Mouse (Mus musculus): ENCODE data around the gene Sult2b1. TPM values are rescaled to one million over a fixed set of nuclear protein-coding genes. Genes with fewer than 3 reads are reported as not detected.

The Sult2b1 gene
- polyA plus RNA-seq, 1 experiment from 2014 or later: 0.72 TPM

DNA sequence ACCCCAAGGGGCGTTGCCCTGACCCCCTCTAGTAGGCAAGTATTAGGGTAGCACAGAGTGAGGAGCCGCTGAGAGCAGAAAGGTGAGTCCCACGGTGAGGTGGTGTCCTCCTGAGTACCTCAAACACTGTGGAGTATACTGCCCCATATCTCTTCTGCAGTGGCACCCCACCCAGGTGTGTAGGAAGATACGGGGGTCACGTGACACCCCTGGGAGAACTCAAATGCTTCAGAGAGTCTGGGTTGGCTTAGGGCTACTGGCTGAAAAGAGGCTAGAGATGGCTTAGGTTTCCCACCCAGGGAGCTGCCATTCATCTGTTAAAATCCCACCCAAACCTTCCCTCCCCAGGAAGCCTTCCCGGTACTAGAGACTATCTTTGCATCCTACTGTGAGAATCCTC is 12.5 kb upstream of the Sult2b1 start:
- peaks cover 12% of the 10 kb centered on the region for H3K4me1 ChIP-seq (ENCODE audit: control insufficient read depth, insufficient read depth, low read length)
- ATAC-seq (replicated peaks; ENCODE audit: extremely low read depth, insufficient read depth, low FRiP score): no peak
- no peak overlapping the region for H3K4me2 ChIP-seq (ENCODE audit: low read depth, low read length)
- H3K9ac ChIP-seq (ENCODE audit: low read length): no peak overlapping the region
- peaks cover 61% of the 10 kb centered on the region for H3K27me3 ChIP-seq (ENCODE audit: control insufficient read depth, insufficient read depth, low read length)
- no peak overlapping the region for H3K4me3 ChIP-seq (ENCODE audit: low read length)
- H3K27ac ChIP-seq (ENCODE audit: low read length): no peak overlapping the region
- 46% methylated on average over 6 of the region's 6 CpGs for WGBS
- no peaks in the 10 kb centered on the region for H3K36me3 ChIP-seq (ENCODE audit: control insufficient read depth, insufficient read depth)
- no peaks in the 10 kb centered on the region for H3K9me3 ChIP-seq (replicated peaks; ENCODE audit: control insufficient read depth, low read length)

DNA sequence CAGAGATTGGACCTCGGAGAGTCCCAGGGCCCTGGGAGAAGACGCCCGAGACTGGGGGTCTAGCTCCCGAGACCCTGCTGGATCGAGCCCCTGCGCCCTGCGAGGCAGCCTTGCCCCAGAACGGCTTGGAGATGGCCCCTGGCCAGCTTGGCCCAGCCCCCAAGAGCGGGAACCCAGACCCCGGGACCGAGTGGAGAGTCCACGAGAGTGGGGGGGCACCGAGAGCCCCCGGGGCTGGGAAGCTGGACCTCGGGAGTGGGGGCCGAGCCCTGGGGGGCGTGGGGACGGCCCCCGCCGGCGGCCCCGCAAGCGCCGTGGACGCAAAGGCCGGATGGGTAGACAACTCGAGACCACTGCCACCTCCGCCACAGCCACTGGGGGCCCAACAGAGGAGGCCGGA is 10.5 kb upstream of the Sult2b1 start:
- ATAC-seq (replicated peaks; ENCODE audit: extremely low read depth, insufficient read depth, low FRiP score): no peak
- 86% methylated on average over 29 of the region's 29 CpGs for WGBS
- no peak overlapping the region for H3K4me3 ChIP-seq (ENCODE audit: low read length)

GRCm38 (mm10) chr7:45793969-45794585 is 9.6 kb upstream of the Sult2b1 start:
- Histone ChIP-seq H3K27ac (ENCODE audit: low read length) (no peak overlapping the region), H3K27me3 (ENCODE audit: control insufficient read depth, insufficient read depth, low read length) (peaks cover 48% of the 10 kb centered on the region), H3K4me2 (ENCODE audit: low read depth, low read length) (no peak overlapping the region), H3K36me3 (ENCODE audit: control insufficient read depth, insufficient read depth) (no peaks in the 10 kb centered on the region), H3K4me3 (ENCODE audit: low read length) (no peak overlapping the region), H3K4me1 (ENCODE audit: control insufficient read depth, insufficient read depth, low read length) (peaks cover 6% of the 10 kb centered on the region), H3K9me3 (replicated peaks; ENCODE audit: control insufficient read depth, low read length) (no peaks in the 10 kb centered on the region), H3K9ac (ENCODE audit: low read length) (no peak overlapping the region)
- 73% methylated on average over 42 of the region's 44 CpGs for WGBS
- no peak for ATAC-seq (replicated peaks; ENCODE audit: extremely low read depth, insufficient read depth, low FRiP score)

More for the DNA sequence above, 10.5 kb upstream of the Sult2b1 start:
- Histone ChIP-seq H3K9me3 (replicated peaks; ENCODE audit: control insufficient read depth, low read length) (no peaks in the 10 kb centered on the region), H3K4me1 (ENCODE audit: control insufficient read depth, insufficient read depth, low read length) (peaks cover 6% of the 10 kb centered on the region), H3K9ac (ENCODE audit: low read length) (no peak overlapping the region), H3K27ac (ENCODE audit: low read length) (no peak overlapping the region), H3K27me3 (ENCODE audit: control insufficient read depth, insufficient read depth, low read length) (peaks cover 56% of the 10 kb centered on the region), H3K36me3 (ENCODE audit: control insufficient read depth, insufficient read depth) (no peaks in the 10 kb centered on the region), H3K4me2 (ENCODE audit: low read depth, low read length) (no peak overlapping the region)

DNA sequence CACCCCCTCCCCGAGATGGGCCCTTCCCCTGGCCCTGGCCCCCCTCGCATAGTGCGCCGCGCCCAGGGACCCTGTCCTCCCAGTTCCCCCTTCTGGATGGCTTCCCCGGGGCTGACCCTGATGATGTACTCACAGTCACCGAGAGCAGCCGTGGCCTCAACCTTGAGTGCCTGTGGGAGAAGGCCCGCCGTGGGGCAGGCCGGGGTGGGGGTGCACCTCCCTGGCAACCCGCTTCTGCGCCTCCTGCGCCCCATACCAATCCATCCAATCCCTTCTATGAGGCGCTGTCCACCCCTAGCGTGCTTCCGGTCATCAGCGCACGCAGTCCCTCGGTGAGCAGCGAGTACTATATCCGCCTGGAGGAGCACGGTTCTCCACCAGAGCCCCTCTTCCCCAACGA is 8.8 kb upstream of the Sult2b1 start:
- no peak overlapping the region for H3K4me2 ChIP-seq (ENCODE audit: low read depth, low read length)
- no peak overlapping the region for H3K9ac ChIP-seq (ENCODE audit: low read length)
- no peaks in the 10 kb centered on the region for H3K9me3 ChIP-seq (replicated peaks; ENCODE audit: control insufficient read depth, low read length)
- no peak overlapping the region for H3K27ac ChIP-seq (ENCODE audit: low read length)
- peaks cover 6% of the 10 kb centered on the region for H3K4me1 ChIP-seq (ENCODE audit: control insufficient read depth, insufficient read depth, low read length)
- no peak for ATAC-seq (replicated peaks; ENCODE audit: extremely low read depth, insufficient read depth, low FRiP score)
- 65% methylated on average over 24 of the region's 24 CpGs for WGBS
- peaks cover 40% of the 10 kb centered on the region for H3K27me3 ChIP-seq (ENCODE audit: control insufficient read depth, insufficient read depth, low read length)
- H3K4me3 ChIP-seq (ENCODE audit: low read length): no peak overlapping the region
- H3K36me3 ChIP-seq (ENCODE audit: control insufficient read depth, insufficient read depth): no peaks in the 10 kb centered on the region

DNA sequence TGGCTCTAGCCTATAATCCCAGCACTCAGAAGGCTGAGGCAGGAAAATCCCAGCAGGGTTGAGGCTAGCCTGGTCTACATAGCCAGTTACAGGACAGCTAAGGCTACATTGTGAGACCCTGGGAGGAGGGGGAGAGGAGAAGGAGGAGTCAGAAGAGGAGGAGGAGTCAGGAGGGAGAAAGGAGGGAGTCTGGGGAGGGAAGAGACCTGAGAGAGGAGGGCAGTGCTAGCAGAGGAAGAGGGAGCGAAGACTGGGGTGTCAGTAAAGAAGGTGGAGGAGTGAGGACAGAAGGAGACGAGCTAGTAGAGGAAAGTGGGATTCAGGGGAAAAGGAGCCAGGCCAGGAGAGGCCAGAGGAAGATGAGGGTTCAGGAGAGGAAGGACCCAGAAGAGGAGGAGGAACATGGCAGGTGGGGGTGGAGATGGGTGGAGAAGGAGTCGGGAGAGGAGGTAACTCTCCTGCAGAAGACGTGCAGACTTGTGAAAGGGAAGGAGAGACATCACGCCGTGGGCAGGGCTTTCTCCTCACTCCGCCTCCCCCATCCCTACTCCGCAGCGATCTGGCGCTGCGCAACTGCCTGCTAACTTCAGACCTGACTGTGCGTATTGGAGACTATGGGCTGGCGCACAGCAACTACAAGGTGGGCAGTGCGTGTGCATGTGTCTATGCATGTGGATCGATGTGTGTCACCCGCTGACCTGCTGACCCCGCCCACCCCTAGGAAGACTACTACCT is 7.5 kb upstream of the Sult2b1 start:
- Histone ChIP-seq H3K27me3 (ENCODE audit: control insufficient read depth, insufficient read depth, low read length) (peaks cover 39% of the 10 kb centered on the region), H3K27ac (ENCODE audit: low read length) (no peak overlapping the region), H3K9ac (ENCODE audit: low read length) (no peak overlapping the region), H3K4me2 (ENCODE audit: low read depth, low read length) (no peak overlapping the region), H3K4me1 (ENCODE audit: control insufficient read depth, insufficient read depth, low read length) (peaks cover 4% of the 10 kb centered on the region; the same call in 1 of the 2 replicates), H3K36me3 (ENCODE audit: control insufficient read depth, insufficient read depth) (no peaks in the 10 kb centered on the region), H3K4me3 (ENCODE audit: low read length) (no peak overlapping the region), H3K9me3 (replicated peaks; ENCODE audit: control insufficient read depth, low read length) (no peaks in the 10 kb centered on the region)
- WGBS: 66% methylated on average over 17 of the region's 17 CpGs
- ATAC-seq (replicated peaks; ENCODE audit: extremely low read depth, insufficient read depth, low FRiP score): no peak

- Histone ChIP-seq H3K9me3 (replicated peaks; ENCODE audit: control insufficient read depth, low read length) (no peaks in the 10 kb centered on the region), H3K4me3 (ENCODE audit: low read length) (no peak overlapping the region), H3K9ac (ENCODE audit: low read length) (no peak overlapping the region), H3K27me3 (ENCODE audit: control insufficient read depth, insufficient read depth, low read length) (peaks cover 44% of the 10 kb centered on the region), H3K36me3 (ENCODE audit: control insufficient read depth, insufficient read depth) (no peaks in the 10 kb centered on the region), H3K4me2 (ENCODE audit: low read depth, low read length) (no peak overlapping the region), H3K27ac (ENCODE audit: low read length) (no peak overlapping the region), H3K4me1 (ENCODE audit: control insufficient read depth, insufficient read depth, low read length) (peaks cover 6% of the 10 kb centered on the region; the same call in 1 of the 2 replicates)
- WGBS: 44% methylated on average over 6 of the region's 6 CpGs
- no peak for ATAC-seq (replicated peaks; ENCODE audit: extremely low read depth, insufficient read depth, low FRiP score)
Measured at GRCm38 (mm10) chr7:45790721-45791120, 6.3 kb upstream of the Sult2b1 start.

GRCm38 (mm10) chr7:45787642-45788041 is 3.2 kb upstream of the Sult2b1 start:
- WGBS: 73% methylated on average over 22 of the region's 22 CpGs
- no peak overlapping the region for H3K4me2 ChIP-seq (ENCODE audit: low read depth, low read length)
- no peak overlapping the region for H3K9ac ChIP-seq (ENCODE audit: low read length)
- ATAC-seq (replicated peaks; ENCODE audit: extremely low read depth, insufficient read depth, low FRiP score): no peak
- H3K9me3 ChIP-seq (replicated peaks; ENCODE audit: control insufficient read depth, low read length): no peaks in the 10 kb centered on the region
- no peaks in the 10 kb centered on the region for H3K36me3 ChIP-seq (ENCODE audit: control insufficient read depth, insufficient read depth)
- no peak overlapping the region for H3K27ac ChIP-seq (ENCODE audit: low read length)
- peaks cover 39% of the 10 kb centered on the region for H3K27me3 ChIP-seq (ENCODE audit: control insufficient read depth, insufficient read depth, low read length)
- H3K4me3 ChIP-seq (ENCODE audit: low read length): no peak overlapping the region
- peaks cover 12% of the 10 kb centered on the region for H3K4me1 ChIP-seq (ENCODE audit: control insufficient read depth, insufficient read depth, low read length)

DNA sequence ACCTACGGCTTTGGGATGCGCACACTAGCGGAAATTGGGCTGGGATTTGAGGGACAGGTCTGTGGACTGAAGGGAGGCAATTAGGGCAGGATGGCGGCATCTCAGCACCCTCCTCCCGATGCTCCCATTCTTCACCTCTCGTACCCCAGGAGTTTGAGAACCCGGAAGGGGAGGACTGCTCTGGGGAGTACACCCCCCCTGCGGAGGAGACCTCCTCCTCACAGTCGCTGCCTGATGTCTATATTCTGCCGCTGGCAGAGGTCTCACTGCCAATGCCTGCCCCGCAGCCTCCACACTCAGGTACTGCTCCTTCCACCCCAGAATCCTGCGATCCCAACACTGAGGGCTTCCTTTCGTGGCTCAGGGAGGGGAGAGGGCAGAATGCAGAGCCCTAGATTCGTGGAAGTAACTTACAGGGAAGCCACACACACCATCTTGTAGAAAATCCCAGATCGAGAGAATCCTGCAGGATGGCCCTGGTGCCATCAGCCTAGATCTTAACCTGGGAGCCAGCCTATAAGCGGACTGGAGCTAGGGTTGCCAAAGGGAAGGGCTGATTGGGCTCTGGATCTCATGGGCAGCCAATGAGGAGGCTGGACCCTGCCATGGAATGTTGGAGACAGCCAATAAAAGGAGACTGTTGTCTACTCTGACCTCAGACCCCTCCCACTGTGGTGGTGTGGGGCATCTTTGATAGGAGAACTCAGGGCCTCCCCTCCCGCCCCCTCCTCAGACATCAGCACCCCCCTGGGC is 2.4 kb upstream of the Sult2b1 start:
- 10% methylated on average over 17 of the region's 17 CpGs for WGBS
- ATAC-seq (replicated peaks; ENCODE audit: extremely low read depth, insufficient read depth, low FRiP score): no peak
- Histone ChIP-seq H3K4me1 (ENCODE audit: control insufficient read depth, insufficient read depth, low read length) (peaks cover 12% of the 10 kb centered on the region), H3K27ac (ENCODE audit: low read length) (no peak overlapping the region), H3K27me3 (ENCODE audit: control insufficient read depth, insufficient read depth, low read length) (peaks cover 41% of the 10 kb centered on the region), H3K36me3 (ENCODE audit: control insufficient read depth, insufficient read depth) (no peaks in the 10 kb centered on the region), H3K4me3 (ENCODE audit: low read length) (peak overlapping the region; percentile 42), H3K4me2 (ENCODE audit: low read depth, low read length) (peak overlapping the region; percentile 59), H3K9me3 (replicated peaks; ENCODE audit: control insufficient read depth, low read length) (no peaks in the 10 kb centered on the region), H3K9ac (ENCODE audit: low read length) (no peak overlapping the region)

GRCm38 (mm10) chr7:45786136-45786578 is 1.7 kb upstream of the Sult2b1 start:
- H3K9ac ChIP-seq (ENCODE audit: low read length): no peak overlapping the region; the same call in 1 of the 2 replicates

More at GRCm38 (mm10) chr7:45786136-45786578, 1.7 kb upstream of the Sult2b1 start:
- Histone ChIP-seq H3K9me3 (replicated peaks; ENCODE audit: control insufficient read depth, low read length) (no peaks in the 10 kb centered on the region), H3K4me1 (ENCODE audit: control insufficient read depth, insufficient read depth, low read length) (peaks cover 12% of the 10 kb centered on the region), H3K27me3 (ENCODE audit: control insufficient read depth, insufficient read depth, low read length) (peaks cover 41% of the 10 kb centered on the region), H3K4me2 (ENCODE audit: low read depth, low read length) (peak overlapping the region; percentile 59), H3K27ac (ENCODE audit: low read length) (no peak overlapping the region), H3K4me3 (ENCODE audit: low read length) (peak overlapping the region; percentile 42), H3K36me3 (ENCODE audit: control insufficient read depth, insufficient read depth) (no peaks in the 10 kb centered on the region)
- under 1% methylated on average over 14 of the region's 14 CpGs for WGBS
- ATAC-seq (replicated peaks; ENCODE audit: extremely low read depth, insufficient read depth, low FRiP score): no peak

All from heart, embryonic 16.5 days (tissue).